Mouse (Mus musculus) heart, postnatal 0 days (tissue): Measurements from ENCODE around the gene Casd1.

Experiments
- CTCF ChIP-seq: IDR thresholded peaks from 2 replicates; pipeline ENCODE4 v1.5.1; 2016; ENCODE audit warnings: antibody characterized with exemption, control low read depth, low read depth
- EP300 ChIP-seq: IDR thresholded peaks from 2 replicates; pipeline ENCODE4 v1.6.1; 2016; ENCODE audit warnings: antibody characterized with exemption, low read depth

DNA sequence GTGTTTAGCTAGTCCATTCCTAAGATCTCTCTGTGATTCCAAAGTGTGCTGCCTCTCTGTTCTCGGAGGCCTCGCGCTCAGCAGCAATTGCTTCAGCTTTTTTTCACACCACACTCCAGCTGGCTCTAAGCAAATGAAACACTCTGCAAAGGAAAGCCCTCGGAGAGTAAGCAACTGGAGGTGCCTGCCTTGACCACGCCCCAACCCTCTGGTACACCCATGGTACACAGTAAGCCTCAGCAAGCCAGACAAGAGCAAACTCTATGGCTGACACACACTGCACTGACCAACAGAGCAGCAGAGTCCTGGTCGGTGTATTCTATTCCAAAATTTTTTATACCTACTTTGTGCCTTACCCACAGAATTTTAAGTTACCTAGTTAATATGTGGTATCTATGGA lies 17.2 kb upstream of the Casd1 start:
- TF ChIP-seq CTCF (no peak), EP300 (no peak)
